Mouse (Mus musculus) erythroblast, embryonic 14.5 days (primary cell): Measurements from ENCODE around the gene Tm4sf1. TPM values are rescaled to one million over a fixed set of nuclear protein-coding genes. Genes with fewer than 3 reads are reported as not detected.

ENCODE experiments used
- H3K27me3 ChIP-seq: 2 replicates; pipeline ENCODE4 v1.6.1; 2012; ENCODE audit warnings: inconsistent platforms; ENCODE audit not compliant: control insufficient read depth
- H3K36me3 ChIP-seq: 2 replicates; pipeline ENCODE4 v1.6.1; 2012; ENCODE audit warnings: mild to moderate bottlenecking, inconsistent platforms; ENCODE audit not compliant: control insufficient read depth
- H3K4me1 ChIP-seq: 2 replicates; pipeline ENCODE4 v1.6.1; 2012; ENCODE audit warnings: inconsistent platforms; ENCODE audit not compliant: control insufficient read depth
- H3K4me3 ChIP-seq: replicated peaks from 2 replicates; pipeline ENCODE3; 2012; ENCODE audit warnings: moderate library complexity, mild to moderate bottlenecking, inconsistent platforms
- H3K9me3 ChIP-seq: 2 replicates; pipeline ENCODE4 v1.6.1; 2012; ENCODE audit warnings: low read length, inconsistent platforms, mixed read lengths; ENCODE audit not compliant: control insufficient read depth
- GATA1 ChIP-seq: IDR thresholded peaks from 2 replicates; pipeline ENCODE4 v1.6.1; 2012; ENCODE audit warnings: low read length, inconsistent platforms, mixed read lengths
- TAL1 ChIP-seq: IDR thresholded peaks from 3 replicates; pipeline ENCODE4 v1.6.1; 2012; ENCODE audit warnings: low read length, inconsistent platforms, mixed read lengths
- polyA plus RNA-seq: library from polyadenylated mRNA; stranded (reverse); fragments of >175 nt; gene quantifications from 2 replicates; pipeline ENCODE4 v1.2.3, GENCODE M21; 2012

The Tm4sf1 gene
- polyA plus RNA-seq, 1 experiment: not detected

GRCm38 (mm10) chr3:57267559-57268173 is 34.1 kb downstream of the Tm4sf1 start:
- no peaks in the 10 kb centered on the region for H3K36me3 ChIP-seq
- H3K27me3 ChIP-seq: no peaks in the 10 kb centered on the region
- H3K4me1 ChIP-seq: no peaks in the 10 kb centered on the region
- H3K4me3 ChIP-seq: no peak overlapping the region
- H3K9me3 ChIP-seq: no peaks in the 10 kb centered on the region
- no peak for TF ChIP-seq GATA1
- TF ChIP-seq TAL1: no peak

- H3K4me1 ChIP-seq: no peaks in the 10 kb centered on the region
- TF ChIP-seq GATA1 (no peak), TAL1 (no peak)
- no peak overlapping the region for H3K4me3 ChIP-seq
- H3K9me3 ChIP-seq: peaks cover 7% of the 10 kb centered on the region; the same call in 1 of the 2 replicates
- H3K27me3 ChIP-seq: no peaks in the 10 kb centered on the region
- H3K36me3 ChIP-seq: no peaks in the 10 kb centered on the region
Observed at GRCm38 (mm10) chr3:57253041-57253440, 48.7 kb downstream of the Tm4sf1 start.

- TF ChIP-seq TAL1: no peak
- TF ChIP-seq GATA1: no peak
- Histone ChIP-seq H3K4me3 (no peak overlapping the region), H3K27me3 (no peaks in the 10 kb centered on the region)
Observed at GRCm38 (mm10) chr3:57252551-57252950, 49.2 kb downstream of the Tm4sf1 start.

GRCm38 (mm10) chr3:57245242-57245641 is 56.5 kb downstream of the Tm4sf1 start:
- Histone ChIP-seq H3K27me3 (no peaks in the 10 kb centered on the region), H3K4me1 (no peaks in the 10 kb centered on the region), H3K4me3 (no peak overlapping the region), H3K9me3 (no peaks in the 10 kb centered on the region), H3K36me3 (no peaks in the 10 kb centered on the region)
- no peak for TF ChIP-seq TAL1
- no peak for TF ChIP-seq GATA1

More at GRCm38 (mm10) chr3:57252551-57252950, 49.2 kb downstream of the Tm4sf1 start:
- Histone ChIP-seq H3K4me1 (no peaks in the 10 kb centered on the region), H3K9me3 (peaks cover 7% of the 10 kb centered on the region; the same call in 1 of the 2 replicates), H3K36me3 (no peaks in the 10 kb centered on the region)

Other genes starting within 250 kb of the Tm4sf1 start
- gene Tm4sf4, start 123.3 kb upstream of the Tm4sf1 start, polyA plus RNA-seq: not detected in 2 replicates